Mouse (Mus musculus) heart, embryonic 15.5 days (tissue): ENCODE measurements at regions not wholly inside any gene's neighbourhood (a gene's known extent, or its start where the extent isn't known, plus 50 kb on each side); places are given as distances from the start of the nearest gene placed in this dataset.

Source experiments
- ATAC-seq: fragments of 200-750 bp; cut with Nextera tagmentation; replicated peaks from 2 replicates; pipeline ENCODE4 v1.8.0; 2017; ENCODE audit warnings: low read depth, moderate TSS enrichment; ENCODE audit not compliant: insufficient number of reproducible peaks, insufficient read depth, low FRiP score
- H3K27ac ChIP-seq: fragments of 300-500 bp; sonication (generic); 2 replicates; pipeline ENCODE4 v1.5.1; 2015; ENCODE audit warnings: mild to moderate bottlenecking, inconsistent platforms
- H3K27me3 ChIP-seq: fragments of 300-500 bp; sonication (generic); 2 replicates; pipeline ENCODE4 v1.6.1; 2015; ENCODE audit warnings: inconsistent platforms
- H3K36me3 ChIP-seq: fragments of 300-500 bp; sonication (generic); 2 replicates; pipeline ENCODE4 v1.6.1; 2015; ENCODE audit warnings: mild to moderate bottlenecking, inconsistent platforms
- H3K4me1 ChIP-seq: fragments of 300-500 bp; sonication (generic); replicated peaks from 2 replicates; pipeline ENCODE4 v1.6.1; 2015; ENCODE audit warnings: inconsistent platforms
- H3K4me2 ChIP-seq: fragments of 300-500 bp; sonication (generic); 2 replicates; pipeline ENCODE4 v1.6.1; 2015; ENCODE audit warnings: inconsistent platforms, mild to moderate bottlenecking, moderate library complexity
- H3K4me3 ChIP-seq: fragments of 300-500 bp; sonication (generic); 2 replicates; pipeline ENCODE4 v1.5.1; 2015; ENCODE audit warnings: mild to moderate bottlenecking, inconsistent platforms
- H3K9ac ChIP-seq: fragments of 300-500 bp; sonication (generic); 2 replicates; pipeline ENCODE4 v1.6.1; 2015; ENCODE audit warnings: mild to moderate bottlenecking, inconsistent platforms
- H3K9me3 ChIP-seq: fragments of 300-500 bp; sonication (generic); replicated peaks from 2 replicates; pipeline ENCODE4 v1.6.1; 2016; ENCODE audit warnings: inconsistent platforms
- WGBS: fragments of 180-500 bp; shearing (Covaris S2); methylation state at CpG from one replicate; pipeline ENCODE4 v1.1.7; 2015; ENCODE audit warnings: mixed read lengths; 5-methylcytosine and 5-hydroxymethylcytosine counted together

DNA sequence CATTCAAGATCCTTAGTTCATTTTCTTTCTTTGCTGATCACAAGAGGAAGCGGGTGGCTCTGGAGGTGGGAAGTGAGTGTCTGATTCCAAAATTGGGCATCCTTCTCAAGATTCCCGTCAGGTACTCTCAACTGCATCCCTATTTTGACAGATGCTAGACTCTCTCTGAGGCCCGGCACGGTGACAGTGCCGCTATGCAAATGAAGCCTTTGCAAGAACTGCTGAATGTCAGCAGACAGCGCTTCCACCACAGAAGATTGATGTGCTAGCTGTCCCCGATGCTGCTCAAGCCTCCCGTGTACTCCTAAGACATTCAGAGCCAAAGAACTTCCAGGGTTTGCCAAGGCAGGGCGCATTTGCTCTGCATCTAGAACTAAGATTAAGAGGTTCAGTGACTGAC, 50.9 kb upstream of the Cpne4 start:
- Histone ChIP-seq H3K27ac (no peak overlapping the region), H3K9ac (no peak overlapping the region), H3K4me2 (no peak overlapping the region), H3K36me3 (no peaks in the 10 kb centered on the region), H3K27me3 (no peaks in the 10 kb centered on the region), H3K4me3 (no peak overlapping the region), H3K9me3 (no peaks in the 10 kb centered on the region), H3K4me1 (no peaks in the 10 kb centered on the region)
- 62% methylated on average over 9 of the region's 9 CpGs for WGBS
- no peak for ATAC-seq

DNA sequence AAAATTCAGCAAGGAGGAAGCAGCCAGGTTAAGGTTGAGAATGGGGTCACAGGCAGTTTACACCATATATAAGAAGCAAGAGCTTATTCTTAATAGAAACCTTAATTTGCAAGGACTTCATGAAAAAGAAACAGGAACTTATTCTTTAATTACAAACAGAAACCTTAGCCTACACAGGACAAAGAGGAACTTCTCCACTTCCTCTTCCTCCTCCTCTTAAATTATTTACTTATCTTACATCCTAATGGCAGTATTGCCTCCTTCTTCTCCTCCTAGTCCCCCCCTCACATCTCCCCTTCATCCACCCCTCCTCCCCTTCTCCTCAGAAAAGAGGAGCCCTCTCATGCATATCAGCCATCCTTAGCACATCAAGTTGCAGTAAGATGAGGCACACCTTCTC, 56.4 kb upstream of the Cpne4 start:
- H3K27ac ChIP-seq = no peak overlapping the region
- H3K4me3 ChIP-seq = no peak overlapping the region
- no peaks in the 10 kb centered on the region for H3K27me3 ChIP-seq
- no peaks in the 10 kb centered on the region for H3K36me3 ChIP-seq
- no peak overlapping the region for H3K4me2 ChIP-seq
- no peak for ATAC-seq
- H3K4me1 ChIP-seq = no peaks in the 10 kb centered on the region
- H3K9me3 ChIP-seq = no peaks in the 10 kb centered on the region
- H3K9ac ChIP-seq = no peak overlapping the region

DNA sequence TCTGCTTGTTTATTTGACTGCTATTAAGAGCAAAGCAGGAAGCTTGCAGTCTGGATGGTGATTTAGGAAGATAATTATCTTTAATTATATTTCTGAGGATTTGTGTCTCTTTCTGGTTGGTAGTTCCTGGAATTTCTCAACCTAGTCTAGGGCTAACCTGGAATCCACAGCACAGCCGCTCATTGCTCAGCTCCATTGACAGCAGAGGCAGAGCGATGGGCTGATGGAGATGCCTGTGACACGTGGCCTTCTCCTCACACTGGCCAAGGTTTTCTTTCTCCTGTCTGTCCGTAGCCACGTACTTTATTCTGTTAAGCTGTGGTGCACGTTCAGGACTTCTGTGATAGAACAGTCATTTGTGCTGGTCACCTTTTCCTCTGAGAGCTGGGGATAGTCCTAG, 57.7 kb upstream of the Cpne4 start:
- ATAC-seq = no peak
- H3K4me2 ChIP-seq = no peak overlapping the region
- no peaks in the 10 kb centered on the region for H3K4me1 ChIP-seq
- no peak overlapping the region for H3K27ac ChIP-seq
- no peaks in the 10 kb centered on the region for H3K36me3 ChIP-seq
- H3K9me3 ChIP-seq = no peaks in the 10 kb centered on the region
- no peak overlapping the region for H3K9ac ChIP-seq
- 69% methylated on average over 6 of the region's 6 CpGs for WGBS
- no peaks in the 10 kb centered on the region for H3K27me3 ChIP-seq
- no peak overlapping the region for H3K4me3 ChIP-seq

- WGBS = 73% methylated on average over 5 of the region's 5 CpGs
- H3K36me3 ChIP-seq = no peaks in the 10 kb centered on the region
- no peak for ATAC-seq
These were observed 64.6 kb upstream of the Cpne4 start for GRCm38 (mm10) chr9:104482440-104482839.

DNA sequence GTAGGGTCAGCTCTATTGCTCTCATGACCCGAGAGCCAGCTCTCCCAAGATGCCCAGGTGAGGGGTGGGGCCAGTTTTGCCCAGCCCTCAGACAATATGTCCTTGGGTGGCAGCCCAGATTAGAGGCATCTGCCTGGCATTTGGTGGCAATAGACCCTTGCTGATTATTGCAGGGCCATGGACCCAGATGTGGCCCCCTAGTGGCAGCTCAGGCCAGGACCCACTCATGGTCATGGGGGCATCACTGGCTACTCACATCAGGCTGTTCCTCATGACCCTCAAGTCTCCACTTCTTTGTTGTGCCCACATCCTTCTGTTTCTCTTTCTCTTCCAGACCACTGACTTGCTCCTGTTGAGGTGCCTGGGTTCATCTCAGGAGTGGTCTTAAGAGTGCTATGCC, 66.4 kb upstream of the Cpne4 start:
- H3K36me3 ChIP-seq = no peaks in the 10 kb centered on the region
- H3K27ac ChIP-seq = no peak overlapping the region
- 60% methylated on average over 1 of the region's 1 CpGs for WGBS
- H3K9ac ChIP-seq = no peak overlapping the region
- no peaks in the 10 kb centered on the region for H3K9me3 ChIP-seq
- H3K27me3 ChIP-seq = no peaks in the 10 kb centered on the region
- no peak overlapping the region for H3K4me3 ChIP-seq
- no peak for ATAC-seq
- H3K4me2 ChIP-seq = no peak overlapping the region
- no peaks in the 10 kb centered on the region for H3K4me1 ChIP-seq

More at GRCm38 (mm10) chr9:104482440-104482839, 64.6 kb upstream of the Cpne4 start:
- H3K4me1 ChIP-seq = no peaks in the 10 kb centered on the region
- no peaks in the 10 kb centered on the region for H3K9me3 ChIP-seq
- H3K9ac ChIP-seq = no peak overlapping the region
- no peak overlapping the region for H3K4me3 ChIP-seq
- no peak overlapping the region for H3K4me2 ChIP-seq
- no peaks in the 10 kb centered on the region for H3K27me3 ChIP-seq
- H3K27ac ChIP-seq = no peak overlapping the region

- no peaks in the 10 kb centered on the region for H3K9me3 ChIP-seq
- no peaks in the 10 kb centered on the region for H3K4me1 ChIP-seq
- H3K27me3 ChIP-seq = no peaks in the 10 kb centered on the region
- no peaks in the 10 kb centered on the region for H3K36me3 ChIP-seq
- WGBS = 48% methylated on average over 4 of the region's 4 CpGs
- ATAC-seq = no peak
- no peak overlapping the region for H3K4me2 ChIP-seq
- no peak overlapping the region for H3K9ac ChIP-seq
- H3K4me3 ChIP-seq = no peak overlapping the region
- H3K27ac ChIP-seq = no peak overlapping the region
These were observed 72.3 kb upstream of the Cpne4 start for GRCm38 (mm10) chr9:104474831-104475230.

DNA sequence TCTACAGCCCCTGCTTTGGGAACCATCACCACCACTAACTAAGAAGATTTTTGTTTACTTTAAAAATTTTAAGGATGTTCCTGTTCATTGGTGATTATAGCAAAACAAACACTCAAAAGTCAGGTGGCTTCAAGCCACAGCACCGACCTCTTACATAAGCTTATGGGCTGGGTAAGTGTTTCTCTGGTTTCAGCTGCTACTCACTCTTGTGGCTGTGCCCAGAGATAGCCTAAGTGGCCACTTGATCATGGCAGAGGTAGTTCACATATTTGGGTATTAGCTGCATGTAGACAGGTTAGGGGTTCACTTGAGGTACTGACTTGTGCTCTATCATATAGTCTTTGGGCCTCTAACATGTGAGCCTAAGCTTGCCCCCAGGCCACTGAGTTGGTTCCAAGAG, 79.8 kb upstream of the Cpne4 start:
- no peak overlapping the region for H3K4me2 ChIP-seq
- H3K4me3 ChIP-seq = no peak overlapping the region
- H3K9me3 ChIP-seq = no peaks in the 10 kb centered on the region
- no peak overlapping the region for H3K9ac ChIP-seq
- H3K36me3 ChIP-seq = no peaks in the 10 kb centered on the region
- no peak overlapping the region for H3K27ac ChIP-seq
- no peaks in the 10 kb centered on the region for H3K4me1 ChIP-seq
- WGBS = 41% methylated on average over 1 of the region's 1 CpGs
- no peak for ATAC-seq
- no peaks in the 10 kb centered on the region for H3K27me3 ChIP-seq

DNA sequence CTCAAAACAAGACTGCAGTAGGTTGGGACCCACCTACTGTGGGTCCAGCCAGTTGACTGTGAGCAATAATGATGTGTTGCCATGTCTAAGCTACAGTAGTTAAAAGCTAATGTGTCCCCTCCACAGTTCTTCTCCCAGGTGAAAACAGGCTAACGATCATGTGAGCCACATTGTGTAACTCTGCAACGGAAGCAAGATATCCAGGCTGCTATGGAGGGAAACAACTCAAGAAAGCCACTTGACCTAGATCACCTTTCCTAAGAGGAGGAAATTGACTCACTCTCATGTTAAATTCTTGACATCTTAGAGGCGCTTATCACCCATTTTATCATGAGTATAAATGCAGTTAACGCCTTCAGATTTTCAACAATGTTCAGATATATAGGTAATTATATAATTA, 83.4 kb upstream of the Cpne4 start:
- no peaks in the 10 kb centered on the region for H3K4me1 ChIP-seq
- H3K4me3 ChIP-seq = no peak overlapping the region
- ATAC-seq = no peak
- no peaks in the 10 kb centered on the region for H3K9me3 ChIP-seq
- H3K4me2 ChIP-seq = no peak overlapping the region
- 65% methylated on average over 4 of the region's 4 CpGs for WGBS
- H3K9ac ChIP-seq = no peak overlapping the region
- H3K27me3 ChIP-seq = no peaks in the 10 kb centered on the region
- no peaks in the 10 kb centered on the region for H3K36me3 ChIP-seq
- no peak overlapping the region for H3K27ac ChIP-seq

DNA sequence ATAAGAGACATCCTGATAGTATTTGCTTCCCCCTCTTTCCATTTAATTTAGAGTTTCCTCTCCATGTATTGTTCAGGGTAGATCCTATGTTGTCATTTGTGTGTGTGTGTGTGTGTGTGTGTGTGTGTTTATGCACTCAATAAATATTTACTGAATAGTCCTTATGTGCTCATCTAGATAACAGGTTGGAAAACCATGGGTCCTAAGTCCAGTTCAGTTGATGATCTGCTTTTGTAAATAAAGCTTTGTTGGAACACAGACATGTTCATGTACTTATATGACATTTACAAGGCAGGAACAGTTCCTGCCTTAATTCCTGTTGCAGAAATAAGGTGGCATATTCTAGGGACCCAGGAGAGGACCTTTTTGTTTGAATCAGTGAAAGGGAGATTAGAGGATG, 87.0 kb upstream of the Cpne4 start:
- no peak overlapping the region for H3K9ac ChIP-seq
- H3K9me3 ChIP-seq = no peaks in the 10 kb centered on the region
- no peak overlapping the region for H3K4me3 ChIP-seq
- no peaks in the 10 kb centered on the region for H3K27me3 ChIP-seq
- H3K4me2 ChIP-seq = no peak overlapping the region
- no peak overlapping the region for H3K27ac ChIP-seq
- no peaks in the 10 kb centered on the region for H3K4me1 ChIP-seq
- ATAC-seq = no peak
- no peaks in the 10 kb centered on the region for H3K36me3 ChIP-seq

DNA sequence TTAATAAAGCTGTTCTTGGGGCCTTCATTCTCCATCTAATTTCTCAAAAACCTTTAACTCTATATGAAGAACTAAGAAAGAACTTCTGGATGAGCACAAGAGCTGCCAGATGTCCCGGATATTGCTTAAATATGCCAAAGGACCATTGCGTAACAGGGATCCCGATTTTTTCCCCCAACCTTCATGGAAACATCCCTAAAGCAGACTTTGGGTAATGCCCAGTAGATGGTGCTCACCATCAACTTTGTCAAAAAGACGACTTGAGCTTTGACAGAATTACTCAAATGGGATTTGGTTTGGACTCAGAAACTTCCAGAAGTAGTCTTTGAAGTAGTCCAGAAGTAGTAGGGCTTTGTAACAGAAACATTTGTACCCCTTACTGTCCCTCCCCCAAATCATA, 89.5 kb upstream of the Cpne4 start:
- no peak overlapping the region for H3K9ac ChIP-seq
- H3K27ac ChIP-seq = no peak overlapping the region
- H3K4me3 ChIP-seq = no peak overlapping the region
- H3K9me3 ChIP-seq = no peaks in the 10 kb centered on the region
- no peak overlapping the region for H3K4me2 ChIP-seq
- H3K4me1 ChIP-seq = no peaks in the 10 kb centered on the region
- H3K36me3 ChIP-seq = no peaks in the 10 kb centered on the region
- H3K27me3 ChIP-seq = no peaks in the 10 kb centered on the region
- WGBS = 27% methylated on average over 4 of the region's 4 CpGs
- no peak for ATAC-seq

GRCm38 (mm10) chr9:104448577-104449165, 98.4 kb upstream of the Cpne4 start:
- no peak overlapping the region for H3K27ac ChIP-seq
- no peak overlapping the region for H3K4me2 ChIP-seq
- H3K36me3 ChIP-seq = no peaks in the 10 kb centered on the region
- H3K9me3 ChIP-seq = no peaks in the 10 kb centered on the region
- no peaks in the 10 kb centered on the region for H3K4me1 ChIP-seq
- no peak overlapping the region for H3K4me3 ChIP-seq
- H3K27me3 ChIP-seq = no peaks in the 10 kb centered on the region
- H3K9ac ChIP-seq = no peak overlapping the region
- 74% methylated on average over 8 of the region's 8 CpGs for WGBS
- ATAC-seq = no peak

DNA sequence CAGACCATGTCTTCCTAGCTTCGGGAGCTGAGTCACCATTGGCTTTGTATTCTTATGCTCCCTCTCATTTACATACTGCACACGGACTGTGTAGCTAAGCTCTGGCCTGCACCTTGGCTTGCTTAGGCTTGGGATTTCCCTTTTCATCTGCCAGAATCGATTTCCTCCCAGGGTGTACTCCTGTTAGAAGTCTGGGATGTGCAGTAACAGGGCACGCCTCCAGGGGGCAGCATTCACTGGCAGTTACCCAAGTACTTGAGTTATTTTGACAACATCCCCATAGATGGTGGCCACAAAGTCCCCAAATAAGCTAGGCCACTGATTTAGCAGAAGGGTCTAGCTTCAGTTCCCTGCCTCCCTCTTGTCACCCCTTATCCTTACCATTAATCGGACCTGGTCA, 102.2 kb upstream of the Cpne4 start:
- ATAC-seq = no peak; the same call in 1 of the 2 replicates
- 55% methylated on average over 5 of the region's 5 CpGs for WGBS
- H3K9me3 ChIP-seq = no peaks in the 10 kb centered on the region
- H3K36me3 ChIP-seq = no peaks in the 10 kb centered on the region
- no peaks in the 10 kb centered on the region for H3K27me3 ChIP-seq
- H3K27ac ChIP-seq = no peak overlapping the region
- H3K4me3 ChIP-seq = no peak overlapping the region
- no peaks in the 10 kb centered on the region for H3K4me1 ChIP-seq
- H3K9ac ChIP-seq = no peak overlapping the region
- H3K4me2 ChIP-seq = no peak overlapping the region
